Mouse (Mus musculus) kidney, postnatal 36 days (tissue): ENCODE data around the gene Ankrd35.
A peak's percentile ranks its signal among the peaks of the same experiment; 100 is the strongest.
"Not testable (repeated sequence)": the region's sequence is repeated elsewhere in the genome, so short reads cannot be mapped to it uniquely, and the experiment has no call there.

Source experiments
- DNase-seq, 2 experiments: peaks; one replicate each; pipeline ENCODE4 v3.0.0; 2021 to 2022; ENCODE audit warnings: mixed read lengths in 2 of 2

The Ankrd35 gene

DNA sequence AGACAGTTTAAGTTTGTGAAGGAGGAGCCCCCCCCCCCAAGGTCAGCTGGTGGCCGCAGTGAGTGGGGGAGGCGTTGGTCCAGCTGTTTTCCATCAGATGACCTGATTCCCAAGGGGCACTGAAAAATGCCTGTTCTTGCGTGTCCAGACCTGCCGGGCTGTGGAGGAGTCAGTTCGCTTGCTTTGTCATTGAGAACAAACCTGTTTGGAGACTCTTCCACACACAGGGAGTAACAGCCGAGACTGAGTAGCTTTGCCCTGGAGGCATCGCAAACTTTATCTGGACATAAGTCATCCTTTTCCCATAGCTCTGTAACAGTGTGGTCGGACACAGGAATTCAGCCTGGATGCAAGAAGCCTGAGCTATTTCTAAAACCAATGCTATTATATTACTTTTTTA lies 4.5 kb downstream of the Ankrd35 start:
- DNase-seq, result no peak

DNA sequence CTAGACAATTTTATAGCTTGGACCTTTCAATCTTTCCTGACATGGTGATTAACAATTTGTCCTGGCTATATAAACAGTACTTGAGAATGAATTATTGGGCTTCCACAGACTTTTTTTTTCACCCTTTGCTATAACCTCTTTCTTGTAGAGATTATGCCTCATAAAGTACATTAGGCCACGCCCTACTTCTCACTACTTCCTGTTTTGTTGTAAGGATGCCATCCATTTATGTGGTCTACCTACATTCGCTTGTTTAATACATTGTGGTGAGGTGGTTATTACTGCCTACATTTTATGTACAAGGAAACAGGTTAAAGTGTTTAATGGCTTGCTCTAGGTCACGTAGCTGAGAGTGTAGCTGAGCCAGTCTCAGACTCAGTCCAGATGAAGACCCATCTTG lies 5.2 kb downstream of the Ankrd35 start:
- DNase-seq, result no peak

DNA sequence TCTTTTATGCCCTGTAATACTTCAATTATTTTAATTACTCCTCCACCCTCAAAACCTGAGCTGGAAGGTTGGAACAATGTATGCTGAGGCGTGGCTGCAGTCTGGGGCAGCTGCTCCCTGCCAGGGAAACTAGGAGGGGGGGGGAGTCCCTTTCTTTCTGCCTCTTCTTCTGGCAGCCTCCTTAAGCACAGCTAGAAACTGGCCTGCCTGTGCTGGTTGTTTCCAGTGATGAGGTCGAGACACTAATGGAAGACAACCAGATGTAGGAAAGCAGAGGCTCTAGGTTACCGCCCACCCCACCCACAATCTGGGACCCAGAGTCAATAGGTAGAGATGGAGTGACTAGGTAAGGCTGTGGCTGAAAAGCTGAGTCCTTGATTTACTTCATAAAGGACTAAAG lies 5.8 kb downstream of the Ankrd35 start:
- no peak for DNase-seq

DNA sequence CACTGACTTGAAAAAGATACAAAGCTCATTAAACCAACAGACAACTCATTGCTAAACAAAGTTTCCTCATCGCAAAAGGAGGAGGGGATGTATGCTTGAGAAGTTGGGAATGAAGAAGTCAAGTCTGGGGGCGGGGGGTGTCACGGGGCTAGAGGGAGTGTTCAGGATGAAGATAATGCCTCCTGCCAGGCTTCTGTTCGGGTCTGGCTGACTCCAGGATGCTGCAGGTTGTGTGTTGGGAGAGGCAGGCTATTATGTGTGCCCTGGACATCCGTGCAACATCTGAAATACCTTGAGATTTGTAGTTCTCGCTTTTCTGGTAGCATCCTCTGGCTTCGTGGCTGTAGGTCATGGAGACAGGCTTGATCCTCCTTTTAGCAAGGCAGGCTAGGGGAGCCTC lies 8.5 kb downstream of the Ankrd35 start:
- no peak for DNase-seq

DNA sequence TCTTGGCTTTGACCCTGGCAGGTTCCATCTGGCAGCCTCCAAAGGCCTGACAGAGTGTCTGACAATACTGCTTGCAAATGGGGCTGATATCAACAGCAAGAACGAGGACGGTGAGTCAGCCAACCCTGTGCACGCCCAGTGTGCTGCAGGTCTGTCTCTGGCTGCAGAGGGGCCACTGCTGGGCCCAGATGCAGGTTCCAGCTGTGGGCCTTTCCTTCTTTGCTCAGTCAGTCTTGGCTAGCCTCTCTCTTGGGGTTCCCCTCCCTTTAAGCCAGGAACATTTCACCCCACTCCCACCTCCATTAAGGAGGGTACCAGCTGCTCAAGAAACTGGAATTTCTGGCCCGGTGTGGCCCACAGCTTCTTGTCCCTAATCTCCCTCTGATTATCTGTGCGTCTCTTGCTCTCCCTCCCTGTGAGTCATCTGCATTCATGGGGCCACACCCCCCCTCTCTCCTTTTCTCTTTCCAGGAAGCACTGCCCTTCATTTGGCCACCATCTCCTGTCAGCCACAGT lies 9.3 kb downstream of the Ankrd35 start:
- no peak for DNase-seq

DNA sequence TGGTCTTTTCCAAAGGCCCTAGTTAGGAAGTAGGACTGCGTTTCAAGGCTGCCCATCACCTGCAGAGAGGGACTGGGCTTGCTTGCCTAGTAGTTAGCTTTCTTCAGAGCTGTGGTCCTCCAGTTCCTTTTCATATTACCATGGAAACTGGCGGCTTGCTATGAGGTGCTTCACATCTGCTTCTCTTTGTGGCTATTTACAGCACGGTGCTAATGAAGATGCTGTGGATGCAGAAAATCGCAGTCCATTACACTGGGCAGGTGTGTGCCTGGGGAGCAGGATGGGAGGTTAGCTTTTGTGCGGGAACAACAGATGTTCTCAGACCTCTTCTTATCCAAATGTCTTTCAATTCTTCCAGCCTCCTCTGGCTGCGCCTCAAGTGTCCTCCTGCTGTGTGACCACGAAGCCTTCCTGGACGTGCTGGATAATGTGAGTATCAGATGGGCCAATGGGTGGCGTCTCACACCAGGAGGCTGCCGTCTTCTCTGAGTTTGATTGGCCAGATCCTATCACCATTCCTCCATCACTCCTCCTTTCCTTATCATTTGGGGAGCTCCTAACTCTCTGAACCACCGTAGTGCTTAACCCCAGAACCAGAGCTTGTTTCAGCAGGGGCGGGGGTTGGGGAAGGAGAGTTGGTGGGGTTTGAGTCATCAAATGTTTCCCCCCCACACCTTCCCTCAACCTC lies 10.5 kb downstream of the Ankrd35 start:
- no peak for DNase-seq

DNA sequence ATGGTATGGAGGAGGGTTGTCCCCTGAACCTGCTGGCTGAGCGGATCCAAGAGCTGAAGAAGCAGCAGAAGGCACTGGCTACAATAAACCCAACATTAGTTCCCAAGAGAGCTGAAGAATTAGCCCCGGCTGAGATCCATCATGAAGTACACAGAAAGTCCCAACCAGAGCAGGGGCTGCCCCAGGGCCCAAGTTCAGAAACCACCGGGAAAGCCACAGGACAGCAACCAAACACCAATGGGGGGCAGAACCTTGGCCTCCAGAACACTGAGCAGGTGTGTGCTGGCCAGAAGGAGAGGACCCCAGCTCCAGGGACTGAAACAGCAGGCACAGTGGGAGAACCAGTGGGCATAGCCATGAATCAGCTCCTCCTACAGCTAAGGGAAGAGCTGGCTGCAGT lies 13.6 kb downstream of the Ankrd35 start:
- DNase-seq, result no peak

DNA sequence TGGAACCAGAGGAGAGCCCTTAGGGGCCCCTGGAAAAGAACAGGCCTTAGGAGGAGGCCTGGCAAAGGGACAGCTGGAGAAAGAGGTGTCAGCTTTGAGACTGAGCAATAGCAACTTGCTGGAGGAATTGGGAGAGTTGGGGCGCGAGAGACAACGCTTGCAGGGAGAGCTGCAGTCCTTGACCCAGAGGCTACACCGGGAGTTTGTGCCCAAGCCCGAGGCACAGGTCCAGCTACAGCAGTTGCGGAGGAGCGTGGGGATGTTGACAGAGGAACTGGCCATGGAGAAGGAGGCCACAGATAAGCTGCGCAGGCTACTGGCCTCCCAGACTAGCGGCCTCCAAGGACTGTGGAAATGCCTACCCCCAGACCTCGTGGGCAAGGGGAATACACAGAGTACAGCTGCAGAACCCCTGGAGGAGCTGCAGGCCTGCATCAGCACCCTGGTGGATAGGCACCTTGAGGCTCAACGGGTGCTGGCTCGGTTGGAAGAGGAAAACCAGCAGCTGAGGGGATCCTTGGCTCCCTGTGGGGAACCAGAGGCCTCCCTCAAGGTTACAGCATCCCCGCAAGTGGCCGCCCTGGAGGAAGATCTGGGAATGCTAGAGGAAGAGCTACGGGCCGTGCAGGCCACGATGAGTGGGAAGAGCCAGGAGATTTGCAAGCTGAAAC lies 14.4 kb downstream of the Ankrd35 start:
- DNase-seq, result no peak

DNA sequence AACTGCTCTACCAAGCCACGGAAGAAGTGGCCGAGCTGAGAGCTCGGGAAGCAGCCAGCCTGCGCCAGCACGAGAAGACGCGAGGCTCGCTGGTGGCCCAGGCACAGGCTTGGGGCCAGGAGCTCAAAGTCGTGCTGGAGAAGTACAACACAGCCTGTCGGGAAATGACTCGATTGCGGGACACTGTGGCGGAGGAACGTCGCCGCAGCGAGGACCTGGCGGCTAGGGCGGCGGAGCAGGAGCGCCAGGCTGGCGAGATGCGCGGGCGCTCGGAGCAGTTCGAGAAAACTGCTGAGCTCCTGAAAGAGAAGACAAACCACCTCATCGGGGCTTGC lies 14.9 kb downstream of the Ankrd35 start:
- peak in 1 of 2 experiments; percentile 35 for DNase-seq

DNA sequence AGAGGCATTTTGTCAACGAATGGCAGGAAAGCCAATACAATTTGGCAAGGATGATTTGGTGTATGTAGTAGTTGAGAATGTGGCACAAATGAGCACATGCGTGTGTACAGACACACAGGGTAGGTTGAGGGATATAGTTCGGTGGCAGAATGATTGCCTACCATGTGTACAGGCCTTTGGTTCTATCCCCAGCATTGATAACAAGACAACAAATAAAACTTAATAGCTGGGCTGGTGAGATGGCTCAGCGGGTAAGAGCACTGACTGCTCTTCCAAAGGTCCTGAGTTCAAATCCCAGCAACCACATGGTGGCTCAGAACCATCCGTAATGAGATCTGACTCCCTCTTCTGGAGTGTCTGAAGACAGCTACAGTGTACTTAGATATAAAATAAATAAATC lies 16.1 kb downstream of the Ankrd35 start:
- DNase-seq, result not testable (repeated sequence)

DNA sequence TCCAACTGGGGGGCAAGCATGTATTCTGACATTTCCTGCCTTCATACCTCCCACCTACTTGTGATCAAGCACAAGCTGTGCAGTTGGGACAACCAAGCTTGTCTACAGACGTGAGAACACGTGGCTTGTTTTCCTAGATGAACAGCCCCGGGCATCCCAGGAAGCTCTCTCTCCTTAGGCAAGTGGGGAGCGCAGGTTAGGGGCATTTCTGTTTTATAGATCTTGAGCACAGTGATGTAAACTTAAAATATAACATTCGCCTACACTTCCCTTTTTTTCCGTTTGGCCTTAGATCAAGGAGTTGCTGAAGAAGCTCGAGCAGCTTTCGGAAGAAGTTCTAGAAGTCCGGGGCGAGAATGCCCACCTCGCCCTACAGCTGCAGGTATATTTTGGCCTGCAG lies 18.9 kb downstream of the Ankrd35 start:
- DNase-seq, result no peak

DNA sequence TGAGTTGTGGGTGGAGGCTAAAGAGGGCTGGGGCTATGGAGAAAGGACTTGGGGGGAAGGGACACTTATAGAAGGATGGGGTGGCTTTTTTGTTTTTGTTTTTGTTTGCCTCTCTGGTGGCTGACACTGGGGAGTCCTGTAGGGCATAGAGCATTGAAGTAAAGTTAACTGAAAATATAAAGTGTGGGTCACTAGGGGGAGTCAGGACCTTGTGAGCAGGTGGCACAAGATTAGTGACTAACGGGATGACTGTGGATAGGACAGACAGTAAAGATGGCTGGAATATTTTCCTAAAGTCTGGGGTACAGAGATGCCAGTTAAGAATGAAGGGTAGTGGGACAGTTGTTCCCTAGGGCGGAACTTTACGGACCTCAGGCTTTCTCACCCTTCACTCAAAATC lies 20.4 kb downstream of the Ankrd35 start:
- no peak for DNase-seq

DNA sequence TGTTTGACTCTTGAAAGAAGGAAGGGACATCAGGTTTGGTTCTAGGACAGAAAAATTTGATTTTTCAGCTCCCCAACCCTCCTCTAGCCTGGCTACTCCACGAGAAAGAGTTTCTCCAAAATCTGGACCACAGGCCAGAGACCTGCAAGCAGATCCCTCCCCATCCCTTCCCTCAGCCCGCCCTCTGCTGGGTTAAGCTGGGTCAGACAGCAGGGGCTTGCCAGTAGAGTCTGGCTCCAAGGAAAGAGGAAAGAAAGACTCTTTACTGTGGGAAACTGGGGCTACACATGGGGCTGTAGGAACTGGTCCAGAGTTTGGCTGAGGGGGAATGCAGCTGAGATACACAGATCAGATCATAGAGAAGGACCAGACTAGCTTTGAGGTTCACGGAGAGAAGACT lies 22.6 kb downstream of the Ankrd35 start:
- DNase-seq, result no peak

DNA sequence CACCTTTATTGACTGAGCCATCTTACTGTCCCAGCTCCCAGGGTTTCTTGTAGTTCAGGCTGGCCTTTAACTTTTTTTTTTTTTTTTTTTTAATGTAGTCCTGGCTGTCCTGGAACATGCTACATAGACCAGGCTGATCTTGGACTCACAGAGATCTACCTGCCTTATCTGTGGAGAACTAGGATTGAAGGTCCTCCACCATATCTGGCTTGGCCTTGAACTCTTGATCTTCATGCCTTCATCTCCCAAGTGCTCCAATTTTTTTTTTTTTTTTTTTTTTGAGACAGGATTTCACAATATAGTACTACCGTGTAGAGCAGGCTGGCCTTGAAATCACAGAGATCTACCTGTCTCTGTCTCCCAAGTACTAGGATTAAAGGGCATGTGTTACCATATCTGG lies 23.6 kb downstream of the Ankrd35 start:
- no peak for DNase-seq

DNA sequence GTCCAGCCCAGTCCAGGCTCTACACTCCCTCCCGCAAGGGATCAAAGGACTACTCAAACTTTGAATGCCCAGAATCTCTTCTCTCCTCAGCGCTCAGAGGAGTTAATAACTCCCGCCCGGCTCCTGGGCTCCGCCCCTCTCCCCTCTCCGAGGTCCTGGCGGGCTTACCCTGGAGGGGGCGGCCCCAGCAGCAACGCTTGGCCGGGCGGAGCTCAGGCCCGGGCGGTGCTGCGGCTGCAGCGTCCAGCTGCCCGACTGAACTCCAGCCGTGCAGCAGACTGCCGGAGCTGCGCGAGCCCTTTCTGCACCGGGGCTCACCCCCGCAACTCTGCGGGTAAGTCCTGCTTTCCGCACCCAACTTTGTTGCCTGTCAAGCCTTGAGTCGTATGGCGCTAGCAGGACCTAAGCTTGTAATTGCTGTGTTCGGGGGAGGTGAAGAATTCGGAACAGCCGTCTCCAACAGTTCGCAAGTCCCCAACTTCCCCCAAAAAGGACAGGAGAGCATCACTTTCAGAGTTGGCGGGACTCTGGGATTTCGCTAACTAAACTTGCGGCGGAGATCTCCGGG lies 26.4 kb downstream of the Ankrd35 start, which contains the start of gene Pias3:
TSS of gene Pias3 (plus strand) at position 187 of the 568 bp plus-strand sequence.
- peak; percentile 91 to 94 for DNase-seq

DNA sequence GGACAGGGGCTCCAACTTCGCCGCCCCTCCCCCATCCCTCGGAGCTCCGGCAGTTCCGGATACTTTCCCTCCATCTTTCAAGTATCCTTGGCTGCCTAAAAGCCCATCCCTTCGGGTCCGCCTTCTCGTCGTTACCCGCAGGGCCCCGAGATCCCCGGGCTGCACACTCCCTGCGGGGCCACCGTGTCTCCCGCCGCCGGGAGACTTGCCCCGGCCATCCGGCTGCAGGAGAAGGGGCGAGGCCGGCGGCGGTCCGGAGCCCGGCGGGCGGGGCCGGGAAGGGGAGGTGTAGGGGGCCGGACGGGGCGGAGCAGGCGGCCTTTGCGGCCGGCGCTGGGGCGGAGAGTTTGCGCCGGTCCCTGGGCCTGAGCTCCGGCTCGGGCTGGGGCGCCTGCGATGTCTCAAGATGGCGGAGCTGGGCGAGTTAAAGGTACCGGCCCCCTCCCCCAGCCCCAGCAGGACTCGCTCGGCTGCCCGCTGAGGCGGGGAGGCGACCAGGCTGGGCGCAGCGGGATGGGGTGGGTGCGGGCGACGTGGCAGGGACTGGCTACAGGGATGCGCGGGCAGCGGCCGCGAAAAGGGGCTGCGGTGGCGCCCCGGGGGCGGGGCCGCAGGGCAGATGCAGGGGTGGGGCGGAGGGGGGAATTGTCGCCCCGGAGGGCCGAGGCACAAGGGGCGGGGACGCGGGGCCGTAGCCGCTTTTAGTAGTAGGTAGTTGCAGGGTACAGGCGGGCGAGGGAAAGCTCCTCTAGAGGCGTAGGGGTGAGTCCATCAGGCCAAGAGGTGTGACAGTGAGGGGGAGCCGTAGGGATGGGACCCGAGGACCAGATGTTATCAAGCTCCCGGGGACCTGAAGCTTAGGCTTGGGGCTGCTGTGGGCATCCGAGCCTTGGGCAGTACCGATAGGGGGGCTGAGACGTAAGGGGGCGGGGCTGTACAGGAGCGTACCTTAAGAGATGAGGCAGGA lies 27.1 kb downstream of the Ankrd35 start:
- DNase-seq, result peak; percentile 92 to 95

DNA sequence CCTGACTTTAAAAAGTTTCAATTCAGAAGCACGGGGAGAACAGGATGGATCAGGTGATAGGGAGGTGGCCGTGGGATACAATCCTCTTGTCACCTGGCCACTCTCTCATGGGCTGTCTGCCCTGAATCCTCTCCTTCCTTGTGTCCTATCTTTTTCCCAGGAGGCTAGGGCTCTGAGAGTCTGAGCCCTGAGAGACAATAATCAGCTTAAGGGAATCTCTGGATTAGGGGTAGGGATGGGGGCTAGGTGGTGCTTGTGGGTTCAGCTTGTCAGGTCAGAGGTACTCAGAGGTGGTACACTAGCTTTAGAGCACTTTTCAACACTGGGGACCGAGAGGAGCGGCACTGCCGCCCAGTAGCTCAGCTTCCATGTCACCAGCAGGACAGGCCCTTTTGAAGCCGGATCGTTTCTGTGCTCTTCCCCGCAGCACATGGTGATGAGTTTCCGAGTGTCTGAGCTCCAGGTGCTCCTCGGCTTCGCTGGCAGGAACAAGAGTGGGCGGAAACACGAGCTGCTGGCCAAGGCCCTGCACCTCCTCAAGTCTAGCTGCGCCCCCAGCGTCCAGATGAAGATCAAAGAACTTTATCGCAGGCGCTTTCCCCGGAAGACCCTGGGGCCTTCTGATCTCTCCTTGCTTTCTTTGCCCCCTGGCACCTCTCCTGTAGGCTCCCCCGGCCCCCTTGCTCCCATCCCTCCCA lies 29.2 kb downstream of the Ankrd35 start:
- no peak for DNase-seq

DNA sequence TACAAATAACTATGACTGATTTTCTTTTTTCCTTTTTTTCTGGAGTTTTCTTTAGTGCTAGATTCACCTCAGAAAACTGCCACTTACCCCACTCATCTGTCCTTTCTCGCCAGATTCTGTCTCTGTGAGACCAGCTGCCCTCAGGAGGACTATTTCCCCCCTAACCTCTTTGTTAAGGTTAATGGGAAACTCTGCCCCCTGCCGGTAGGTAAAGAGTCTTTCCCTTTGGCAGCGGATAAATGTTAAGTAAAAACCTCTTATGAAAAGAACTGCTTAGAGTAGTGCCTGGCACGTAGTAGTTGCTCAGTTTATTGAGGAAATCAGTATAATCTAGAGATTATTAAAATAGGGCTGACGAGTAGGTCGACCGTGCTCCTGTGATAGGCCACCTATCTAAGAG lies 30.4 kb downstream of the Ankrd35 start:
- peak; percentile 22 to 73 for DNase-seq

DNA sequence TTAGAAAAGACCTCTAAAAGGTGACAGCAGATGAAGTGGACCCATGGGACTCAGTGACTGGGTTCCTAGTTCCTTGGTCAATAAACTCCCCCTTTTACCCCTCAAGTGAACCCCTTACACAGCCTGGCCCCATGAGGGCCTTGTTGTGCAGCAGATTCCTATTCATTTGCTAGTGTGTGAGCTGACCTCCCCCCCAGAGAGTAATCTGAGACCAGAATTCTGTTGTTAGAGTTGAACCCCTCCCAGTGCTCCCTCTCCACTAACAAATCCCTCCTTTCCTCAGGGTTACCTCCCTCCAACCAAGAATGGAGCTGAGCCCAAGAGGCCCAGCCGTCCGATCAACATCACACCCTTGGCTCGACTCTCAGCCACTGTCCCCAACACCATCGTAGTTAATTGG lies 31.1 kb downstream of the Ankrd35 start:
- no peak for DNase-seq

DNA sequence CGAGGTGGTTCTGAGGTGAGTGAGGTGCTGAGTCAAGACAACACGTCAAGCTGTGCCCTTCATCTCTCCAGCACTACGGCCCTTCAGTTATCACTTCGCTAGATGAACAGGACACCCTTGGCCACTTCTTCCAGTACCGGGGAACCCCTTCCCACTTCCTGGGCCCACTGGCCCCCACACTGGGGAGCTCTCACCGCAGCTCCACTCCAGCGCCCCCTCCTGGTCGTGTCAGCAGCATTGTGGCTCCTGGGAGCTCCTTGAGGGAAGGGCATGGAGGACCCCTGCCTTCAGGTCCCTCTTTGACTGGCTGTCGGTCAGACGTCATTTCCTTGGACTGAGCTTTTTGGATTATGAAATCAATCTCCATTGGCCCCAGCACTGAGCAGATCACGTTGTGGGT lies 34.8 kb downstream of the Ankrd35 start:
- peak in 1 of 2 experiments; percentile 70 for DNase-seq

DNA sequence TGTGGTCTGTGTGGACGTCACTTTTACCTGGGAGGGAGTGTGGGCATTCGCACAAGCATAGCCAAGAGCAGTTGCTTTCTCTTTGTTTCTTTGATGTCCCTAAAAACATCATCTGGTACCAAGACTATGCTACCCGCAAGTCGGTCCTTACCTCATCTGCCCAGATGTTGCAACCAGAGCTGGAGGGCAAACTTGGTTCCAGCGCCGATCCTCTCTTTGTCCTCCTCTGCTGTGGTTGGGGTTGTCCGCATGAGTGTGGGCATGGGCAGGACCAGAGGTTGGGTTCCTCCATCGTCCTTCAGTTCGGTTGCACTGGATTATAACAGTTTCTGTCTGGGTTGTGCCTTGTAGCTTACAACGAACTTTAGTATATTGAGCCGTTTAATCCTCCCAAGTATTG lies 36.3 kb downstream of the Ankrd35 start:
- DNase-seq, result no peak

DNA sequence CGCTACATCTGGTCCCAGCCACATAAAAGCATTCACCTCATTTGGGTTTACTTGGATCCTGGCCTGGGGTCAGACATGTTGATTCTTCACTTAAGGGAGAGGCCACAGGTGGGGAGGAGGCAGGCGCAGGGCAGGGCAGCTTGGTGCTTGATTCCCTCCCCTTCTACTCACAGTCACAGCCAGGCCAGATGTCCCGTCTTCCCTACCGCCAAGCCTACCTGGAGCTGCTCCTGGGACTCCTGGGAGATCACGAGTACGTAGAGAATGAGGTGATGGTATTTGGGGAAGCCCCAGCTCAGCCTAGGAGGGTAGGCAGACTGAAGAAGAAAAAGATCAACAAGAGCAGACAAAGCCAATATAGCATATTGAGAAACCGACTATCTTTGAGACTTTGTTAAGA lies 37.1 kb downstream of the Ankrd35 start:
- DNase-seq, result no peak
